Mouse (Mus musculus) liver, adult 2 months (tissue): ENCODE results near the gene Cacnb1. TPM values are rescaled to one million over a fixed set of nuclear protein-coding genes. Genes with fewer than 3 reads are reported as not detected.
A peak's percentile ranks its signal among the peaks of the same experiment; 100 is the strongest.

Experiments used
- DNase-seq: peaks from one replicate; pipeline ENCODE4 v3.0.0-alpha.2; 2011; ENCODE audit warnings: low read depth, low spot score; ENCODE audit errors: extremely low read depth
- H3K27ac ChIP-seq: fragments of 200-500 bp; replicated peaks from 2 replicates; pipeline ENCODE4 v1.5.1; 2012; ENCODE audit warnings: low read depth, mild to moderate bottlenecking, control low read depth, inconsistent platforms, low read length; ENCODE audit not compliant: insufficient read depth
- H3K27me3 ChIP-seq: fragments of 200-500 bp; 2 replicates; pipeline ENCODE4 v1.6.1; 2012; ENCODE audit warnings: mild to moderate bottlenecking, moderate library complexity, low read length, inconsistent platforms; ENCODE audit not compliant: control insufficient read depth, insufficient read depth
- H3K36me3 ChIP-seq: fragments of 200-500 bp; 2 replicates; pipeline ENCODE4 v1.6.1; 2012; ENCODE audit warnings: low read length, inconsistent platforms; ENCODE audit not compliant: control insufficient read depth, insufficient read depth
- H3K4me1 ChIP-seq: fragments of 200-500 bp; 2 replicates; pipeline ENCODE4 v1.6.1; 2011; ENCODE audit warnings: low read length; ENCODE audit not compliant: control insufficient read depth, insufficient read depth
- H3K4me3 ChIP-seq: fragments of 200-500 bp; 2 replicates; pipeline ENCODE4 v1.5.1; 2011; ENCODE audit warnings: low read depth, mild to moderate bottlenecking, control low read depth, low read length, moderate library complexity; ENCODE audit not compliant: insufficient read depth
- H3K79me2 ChIP-seq: fragments of 200-500 bp; 2 replicates; pipeline ENCODE4 v1.6.1; 2012; ENCODE audit warnings: inconsistent platforms, mild to moderate bottlenecking, low read length, moderate library complexity; ENCODE audit not compliant: control insufficient read depth, insufficient read depth
- H3K9ac ChIP-seq: fragments of 200-500 bp; 2 replicates; pipeline ENCODE4 v1.6.1; 2012; ENCODE audit warnings: low read depth, mild to moderate bottlenecking, control low read depth, inconsistent platforms, low read length
- CTCF ChIP-seq: fragments of 200-500 bp; IDR thresholded peaks from 2 replicates; pipeline ENCODE4 v1.5.1; 2011; ENCODE audit warnings: low read depth, low read length, control low read depth
- POLR2A ChIP-seq: fragments of 200-500 bp; IDR thresholded peaks from 2 replicates; pipeline ENCODE4 v1.6.1; 2011; ENCODE audit warnings: low read length, control low read depth; ENCODE audit not compliant: insufficient read depth; ENCODE audit errors: extremely low read depth
- WGBS: fragments of 180-500 bp; shearing (Covaris S2); methylation state at CpG from one replicate; pipeline ENCODE4 v1.1.7; 2018; 5-methylcytosine and 5-hydroxymethylcytosine counted together
- polyA plus RNA-seq: library from polyadenylated mRNA; depleted of rRNA; stranded (reverse); fragments of >200 nt; gene quantifications from 2 replicates; pipeline ENCODE4 v1.2.3, GENCODE M21; 2012
- total RNA-seq: library from RNA; depleted of rRNA; stranded (reverse); fragments of >200 nt; gene quantifications from 2 replicates; pipeline ENCODE4 v1.2.3, GENCODE M21; 2014

Cacnb1 gene
- total and polyA plus RNA-seq, 2 experiments, result 0.37 to 0.84 TPM

DNA sequence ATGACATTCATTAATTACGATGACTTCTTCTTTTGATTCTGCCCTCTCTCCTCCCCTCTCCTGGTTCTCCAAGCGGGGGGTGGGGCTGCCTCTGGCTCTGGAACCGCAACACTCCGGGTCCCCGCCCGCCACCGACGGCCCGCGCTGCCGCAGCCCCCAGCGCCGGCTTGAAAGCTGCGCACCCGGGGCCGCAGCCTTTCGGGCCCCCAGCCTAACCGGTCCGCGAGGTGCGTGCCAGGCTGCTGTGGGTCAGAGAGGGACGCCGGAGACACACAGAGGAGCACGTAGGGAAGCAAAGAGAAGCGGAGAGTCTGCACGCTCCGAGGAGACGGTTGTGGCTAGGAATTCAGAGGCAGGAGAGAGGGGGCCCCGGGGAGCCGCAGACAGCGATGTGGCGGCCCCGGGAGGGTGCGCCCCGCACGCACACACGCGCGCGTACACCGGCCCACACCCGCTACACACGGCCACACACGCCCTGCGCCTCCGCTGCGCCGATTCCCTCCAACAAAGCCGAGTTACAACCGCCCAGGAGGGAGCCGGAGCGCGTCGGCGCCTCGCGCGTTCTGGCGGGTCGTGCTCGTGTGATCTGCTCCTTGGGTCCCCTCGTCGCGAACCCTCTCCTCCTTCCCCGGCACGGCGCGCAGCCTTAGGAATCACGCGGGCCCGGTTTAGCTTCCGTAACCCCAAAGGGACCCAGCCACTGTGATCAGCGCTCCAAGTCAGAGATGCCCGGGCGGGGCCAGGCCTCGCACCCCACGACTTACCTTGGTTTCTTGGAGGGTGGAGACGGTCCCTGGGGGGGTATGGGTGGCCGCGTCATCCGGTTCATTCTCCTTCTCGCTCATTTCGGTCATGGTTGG is 29.5 kb upstream of the Cacnb1 start:
- Histone ChIP-seq H3K27me3 (peaks cover 18% of the 10 kb centered on the region; the same call in 1 of the 2 replicates), H3K79me2 (no peaks in the 10 kb centered on the region), H3K4me3 (peak overlapping the region; percentile 41; the same call in 1 of the 2 replicates), H3K4me1 (no peaks in the 10 kb centered on the region), H3K36me3 (no peaks in the 10 kb centered on the region), H3K9ac (peak overlapping the region; percentile 28; the same call in 1 of the 2 replicates), H3K27ac (no peak overlapping the region)
- TF ChIP-seq POLR2A (no peak), CTCF (no peak)
- DNase-seq, result no peak
- WGBS, result 3% methylated on average over 79 of the region's 83 CpGs

DNA sequence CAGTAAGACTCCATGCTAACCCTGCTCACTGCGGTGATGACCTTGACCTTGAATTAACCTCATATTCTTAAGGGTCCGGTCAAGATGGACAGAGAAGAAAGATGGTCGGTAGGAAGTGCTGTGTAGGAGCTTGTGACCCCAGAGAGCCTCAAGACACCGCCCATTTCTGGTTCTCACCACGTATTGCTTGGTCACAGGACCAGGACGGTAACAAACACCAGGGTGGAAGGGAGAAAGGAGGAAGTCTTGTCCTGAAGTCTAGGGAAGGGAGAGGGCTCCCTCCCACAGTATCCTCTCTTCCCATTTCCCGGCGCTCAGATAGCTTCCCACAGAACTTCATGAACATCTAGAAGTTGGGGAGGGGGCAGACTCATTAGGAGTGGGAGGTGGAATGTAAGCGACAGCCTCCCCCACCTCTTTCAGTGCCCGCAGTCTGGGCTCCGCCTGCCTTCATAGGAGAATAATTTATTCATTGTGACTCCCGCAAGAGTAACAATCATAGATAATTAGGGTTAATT is 28.8 kb upstream of the Cacnb1 start:
- 12% methylated on average over 12 of the region's 12 CpGs for WGBS
- no peak overlapping the region for H3K9ac ChIP-seq
- H3K79me2 ChIP-seq, result no peaks in the 10 kb centered on the region
- H3K27ac ChIP-seq, result no peak overlapping the region
- no peak for TF ChIP-seq POLR2A
- no peak for TF ChIP-seq CTCF
- DNase-seq, result no peak
- H3K4me1 ChIP-seq, result no peaks in the 10 kb centered on the region
- H3K27me3 ChIP-seq, result peaks cover 18% of the 10 kb centered on the region; the same call in 1 of the 2 replicates
- no peaks in the 10 kb centered on the region for H3K36me3 ChIP-seq
- no peak overlapping the region for H3K4me3 ChIP-seq

DNA sequence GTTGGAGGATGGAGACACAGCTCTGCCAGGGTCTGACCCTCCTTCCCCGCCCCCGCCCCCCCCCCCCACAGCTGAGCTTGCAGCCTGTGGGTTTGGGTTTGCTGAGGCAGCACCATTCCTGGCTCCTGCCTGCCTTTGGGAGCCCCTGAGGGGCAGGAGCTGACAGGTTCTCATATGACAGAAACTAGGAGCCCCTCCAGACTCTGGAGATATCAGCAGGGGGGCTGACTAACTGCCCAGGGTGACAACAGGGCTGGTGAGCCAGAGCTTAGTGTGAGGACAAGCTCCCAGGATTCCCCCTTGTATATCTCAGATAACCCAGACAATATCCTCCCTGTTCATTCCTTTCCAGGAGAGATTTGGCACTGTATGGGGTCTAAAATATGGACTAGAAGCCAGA is 28.1 kb upstream of the Cacnb1 start:
- Histone ChIP-seq H3K9ac (no peak overlapping the region), H3K27ac (no peak overlapping the region), H3K27me3 (peaks cover 18% of the 10 kb centered on the region; the same call in 1 of the 2 replicates), H3K4me3 (no peak overlapping the region), H3K79me2 (no peaks in the 10 kb centered on the region), H3K36me3 (no peaks in the 10 kb centered on the region), H3K4me1 (peaks cover 3% of the 10 kb centered on the region; the same call in 1 of the 2 replicates)
- WGBS, result 24% methylated on average over 2 of the region's 2 CpGs
- DNase-seq, result no peak
- TF ChIP-seq CTCF (no peak), POLR2A (no peak)

DNA sequence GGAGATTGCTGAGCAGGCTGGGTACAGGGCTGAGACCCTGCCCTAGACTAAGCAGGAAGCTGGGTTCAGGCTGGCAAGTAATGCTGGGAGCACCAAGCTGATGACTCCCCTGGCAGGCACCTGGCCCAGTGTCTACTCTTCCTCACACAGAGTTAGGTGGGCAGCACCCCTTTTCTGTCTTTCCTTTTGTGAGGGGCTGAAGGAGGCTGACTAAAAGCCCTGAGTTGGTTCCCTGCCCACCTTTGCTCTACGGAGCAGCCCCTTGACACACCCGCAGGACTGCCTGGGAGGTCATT is 27.6 kb upstream of the Cacnb1 start:
- TF ChIP-seq CTCF (no peak), POLR2A (no peak)
- Histone ChIP-seq H3K4me3 (no peak overlapping the region), H3K9ac (no peak overlapping the region), H3K36me3 (no peaks in the 10 kb centered on the region), H3K79me2 (no peaks in the 10 kb centered on the region), H3K27ac (no peak overlapping the region), H3K4me1 (peaks cover 3% of the 10 kb centered on the region; the same call in 1 of the 2 replicates), H3K27me3 (peaks cover 15% of the 10 kb centered on the region; the same call in 1 of the 2 replicates)
- DNase-seq, result no peak
- WGBS, result 48% methylated on average over 2 of the region's 2 CpGs

DNA sequence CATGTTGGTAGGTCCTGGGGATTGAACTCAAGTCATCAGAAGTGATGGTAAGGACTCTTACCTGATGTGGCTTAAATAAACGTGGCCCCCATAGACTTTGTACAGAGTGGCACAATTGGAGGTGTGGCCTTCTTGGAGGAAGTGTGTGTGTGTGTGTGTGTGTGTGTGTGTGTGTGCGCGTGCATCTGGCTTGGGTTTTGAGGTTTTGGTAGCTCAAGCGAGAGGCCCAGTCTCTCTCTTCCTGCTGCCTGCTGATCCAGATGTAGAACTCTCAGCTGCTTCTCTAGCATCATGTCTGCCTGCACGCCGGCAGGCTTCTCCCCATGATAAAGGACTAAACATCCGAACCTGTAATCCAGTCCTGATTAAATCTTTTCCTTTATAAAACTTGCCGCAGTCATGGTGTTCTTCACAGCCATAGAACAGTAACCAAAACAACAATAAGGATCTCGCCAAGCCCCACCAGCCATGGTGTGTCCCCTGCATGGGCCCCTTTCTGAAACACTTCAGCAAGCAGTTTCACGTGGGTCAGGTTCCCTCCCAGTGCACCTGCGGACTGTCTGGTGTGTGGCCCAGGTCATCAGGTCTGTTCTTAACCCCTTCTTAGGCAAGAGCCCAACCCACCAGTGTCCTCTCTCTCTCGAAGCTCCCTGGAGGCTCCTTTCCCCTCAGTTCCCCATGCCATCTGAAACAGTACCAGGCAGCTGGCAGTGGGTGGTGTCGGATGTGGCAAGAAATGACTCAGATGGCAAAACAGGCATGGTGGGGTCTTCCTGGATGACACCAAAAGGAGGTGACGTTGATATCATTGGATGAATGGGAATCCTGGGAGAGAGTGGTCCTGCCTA is 27.1 kb upstream of the Cacnb1 start:
- peaks cover 15% of the 10 kb centered on the region; the same call in 1 of the 2 replicates for H3K27me3 ChIP-seq
- H3K36me3 ChIP-seq, result no peaks in the 10 kb centered on the region
- TF ChIP-seq CTCF, result no peak
- no peak for TF ChIP-seq POLR2A
- no peak overlapping the region for H3K27ac ChIP-seq
- H3K9ac ChIP-seq, result no peak overlapping the region
- peaks cover 3% of the 10 kb centered on the region; the same call in 1 of the 2 replicates for H3K4me1 ChIP-seq
- no peaks in the 10 kb centered on the region for H3K79me2 ChIP-seq
- DNase-seq, result no peak
- H3K4me3 ChIP-seq, result no peak overlapping the region
- WGBS, result 73% methylated on average over 14 of the region's 14 CpGs

DNA sequence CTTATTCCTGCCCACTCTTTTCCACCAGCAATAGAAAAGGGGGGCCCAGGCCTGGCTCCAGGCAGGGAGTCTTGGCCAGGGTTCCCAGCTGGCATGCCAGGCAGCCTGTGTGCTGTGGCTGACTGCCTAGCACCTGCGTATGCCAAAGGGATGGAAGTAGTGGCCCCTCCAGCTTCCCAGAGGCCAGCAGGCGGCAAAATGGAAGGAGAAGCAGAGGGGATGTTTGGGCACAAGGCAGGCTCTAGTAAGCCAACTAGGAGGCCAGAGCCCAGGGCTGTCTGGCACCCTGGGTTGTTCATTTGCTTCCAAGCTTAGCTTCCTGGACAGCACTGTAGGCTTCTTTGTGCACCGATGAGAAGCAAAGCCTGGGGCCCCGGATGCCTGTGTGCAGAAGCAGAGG is 24.9 kb upstream of the Cacnb1 start:
- Histone ChIP-seq H3K4me1 (peaks cover 3% of the 10 kb centered on the region; the same call in 1 of the 2 replicates), H3K27me3 (peaks cover 8% of the 10 kb centered on the region; the same call in 1 of the 2 replicates), H3K9ac (no peak overlapping the region), H3K4me3 (no peak overlapping the region), H3K27ac (no peak overlapping the region), H3K79me2 (no peaks in the 10 kb centered on the region), H3K36me3 (no peaks in the 10 kb centered on the region)
- WGBS, result 68% methylated on average over 4 of the region's 4 CpGs
- no peak for DNase-seq
- TF ChIP-seq POLR2A (no peak), CTCF (no peak)
